Mouse (Mus musculus) kidney, postnatal 0 days (tissue): ENCODE results near the gene Atxn10. TPM values are rescaled to one million over a fixed set of nuclear protein-coding genes. Genes with fewer than 3 reads are reported as not detected.
A peak's percentile ranks its signal among the peaks of the same experiment; 100 is the strongest.

Experiments used
- ATAC-seq: fragments of 200-750 bp; cut with Nextera tagmentation; replicated peaks from 2 replicates; pipeline ENCODE4 v1.8.0; 2017; ENCODE audit warnings: low read depth, moderate number of reproducible peaks, moderate TSS enrichment, moderate library complexity; ENCODE audit not compliant: low FRiP score
- DNase-seq: peaks from one replicate; pipeline ENCODE4 v3.0.0-alpha.2; 2016; ENCODE audit warnings: low spot score
- H3K27ac ChIP-seq: fragments of 300-500 bp; sonication (generic); 2 replicates; pipeline ENCODE4 v1.5.1; 2014; ENCODE audit warnings: mild to moderate bottlenecking
- H3K27me3 ChIP-seq: fragments of 300-500 bp; sonication (generic); 2 replicates; pipeline ENCODE4 v1.6.1; 2014; ENCODE audit warnings: low read length, mixed read lengths; ENCODE audit not compliant: insufficient read depth
- H3K36me3 ChIP-seq: fragments of 300-500 bp; sonication (generic); 2 replicates; pipeline ENCODE4 v1.6.1; 2014; ENCODE audit warnings: low read length, mixed read lengths; ENCODE audit not compliant: insufficient read depth
- H3K4me1 ChIP-seq: fragments of 300-500 bp; sonication (generic); replicated peaks from 2 replicates; pipeline ENCODE4 v1.6.1; 2014; ENCODE audit warnings: antibody characterized with exemption, low read length, mixed read lengths; ENCODE audit not compliant: insufficient read depth
- H3K4me2 ChIP-seq: fragments of 300-500 bp; sonication (generic); 2 replicates; pipeline ENCODE4 v1.6.1; 2014; ENCODE audit warnings: mild to moderate bottlenecking, low read length, moderate library complexity, mixed read lengths
- H3K4me3 ChIP-seq: fragments of 300-500 bp; sonication (generic); replicated peaks from 2 replicates; pipeline ENCODE4 v1.5.1; 2014; ENCODE audit warnings: low read depth, low read length
- H3K9ac ChIP-seq: fragments of 300-500 bp; sonication (generic); 2 replicates; pipeline ENCODE4 v1.6.1; 2014; ENCODE audit warnings: low read depth, low read length
- H3K9me3 ChIP-seq: fragments of 300-500 bp; sonication (generic); replicated peaks from 2 replicates; pipeline ENCODE4 v1.6.1; 2016; ENCODE audit warnings: low read length, inconsistent platforms, mixed read lengths
- CTCF ChIP-seq: IDR thresholded peaks from 2 replicates; pipeline ENCODE4 v1.5.1; 2016; ENCODE audit warnings: antibody characterized with exemption, low read depth, mild to moderate bottlenecking, moderate library complexity
- WGBS: fragments of 180-500 bp; shearing (Covaris S2); extraction: QIAGEN DNeasy Blood & Tissue Kit; methylation state at CpG from one replicate; pipeline ENCODE4 v1.1.7; 2014; 5-methylcytosine and 5-hydroxymethylcytosine counted together
- polyA plus RNA-seq: library from polyadenylated mRNA; unstranded; fragments of >200 nt; fragmentation: Nextera tagmentation; extraction: Ambion mirVana; gene quantifications from 2 replicates; pipeline ENCODE4 v1.2.1, GENCODE M21; 2015

Atxn10 gene
- polyA plus RNA-seq, 1 experiment from 2014 or later: 215 TPM

GRCm38 (mm10) chr15:85405567-85405966, 69.5 kb downstream of the Atxn10 start:
- H3K27ac ChIP-seq: no peak overlapping the region
- H3K27me3 ChIP-seq: no peaks in the 10 kb centered on the region
- no peak for DNase-seq
- ATAC-seq: no peak
- no peaks in the 10 kb centered on the region; the same call in 1 of the 2 replicates for H3K36me3 ChIP-seq
- 95% methylated on average over 3 of the region's 3 CpGs for WGBS
- TF ChIP-seq CTCF: no peak
- H3K9me3 ChIP-seq: no peaks in the 10 kb centered on the region
- no peak overlapping the region for H3K4me3 ChIP-seq
- H3K4me2 ChIP-seq: no peak overlapping the region
- H3K4me1 ChIP-seq: no peaks in the 10 kb centered on the region
- no peak overlapping the region for H3K9ac ChIP-seq

- H3K4me1 ChIP-seq: no peaks in the 10 kb centered on the region
- H3K27ac ChIP-seq: no peak overlapping the region
- DNase-seq (no peak), ATAC-seq (no peak)
- H3K9me3 ChIP-seq: no peaks in the 10 kb centered on the region
- no peaks in the 10 kb centered on the region; the same call in 1 of the 2 replicates for H3K36me3 ChIP-seq
- H3K4me3 ChIP-seq: no peak overlapping the region
- H3K9ac ChIP-seq: no peak overlapping the region
- no peak for TF ChIP-seq CTCF
- WGBS: 48% methylated on average over 1 of the region's 1 CpGs
- H3K4me2 ChIP-seq: no peak overlapping the region
- no peaks in the 10 kb centered on the region for H3K27me3 ChIP-seq
Measured at GRCm38 (mm10) chr15:85406846-85407245, 70.8 kb downstream of the Atxn10 start.

- no peak for ATAC-seq
- no peak for TF ChIP-seq CTCF
Measured at GRCm38 (mm10) chr15:85407342-85407741, 71.3 kb downstream of the Atxn10 start.

GRCm38 (mm10) chr15:85408790-85409189, 72.7 kb downstream of the Atxn10 start:
- no peak for DNase-seq
- TF ChIP-seq CTCF: no peak
- Histone ChIP-seq H3K4me2 (no peak overlapping the region), H3K27ac (no peak overlapping the region), H3K27me3 (no peaks in the 10 kb centered on the region), H3K9ac (no peak overlapping the region), H3K9me3 (no peaks in the 10 kb centered on the region), H3K4me3 (no peak overlapping the region), H3K36me3 (no peaks in the 10 kb centered on the region), H3K4me1 (no peaks in the 10 kb centered on the region)
- 68% methylated on average over 5 of the region's 5 CpGs for WGBS
- no peak for ATAC-seq

More at GRCm38 (mm10) chr15:85407342-85407741, 71.3 kb downstream of the Atxn10 start:
- no peak overlapping the region for H3K9ac ChIP-seq
- no peaks in the 10 kb centered on the region for H3K27me3 ChIP-seq
- DNase-seq: no peak
- no peak overlapping the region for H3K27ac ChIP-seq
- no peak overlapping the region for H3K4me3 ChIP-seq
- 82% methylated on average over 3 of the region's 3 CpGs for WGBS
- no peaks in the 10 kb centered on the region for H3K4me1 ChIP-seq
- no peaks in the 10 kb centered on the region for H3K9me3 ChIP-seq
- no peaks in the 10 kb centered on the region for H3K36me3 ChIP-seq
- no peak overlapping the region for H3K4me2 ChIP-seq

GRCm38 (mm10) chr15:85409245-85409783, 73.3 kb downstream of the Atxn10 start:
- Histone ChIP-seq H3K9ac (no peak overlapping the region), H3K4me2 (no peak overlapping the region), H3K27me3 (no peaks in the 10 kb centered on the region), H3K9me3 (no peaks in the 10 kb centered on the region), H3K27ac (no peak overlapping the region), H3K4me3 (no peak overlapping the region), H3K36me3 (0 out of 2 replicates have a peak, but pooled peaks cover 2% of the 10 kb centered on the region), H3K4me1 (no peaks in the 10 kb centered on the region)
- DNase-seq: peak; percentile 19
- WGBS: 42% methylated on average over 8 of the region's 8 CpGs
- no peak for TF ChIP-seq CTCF
- no peak for ATAC-seq

GRCm38 (mm10) chr15:85409836-85410235, 73.8 kb downstream of the Atxn10 start:
- no peaks in the 10 kb centered on the region for H3K27me3 ChIP-seq
- no peak overlapping the region for H3K9ac ChIP-seq
- no peaks in the 10 kb centered on the region for H3K9me3 ChIP-seq
- H3K4me1 ChIP-seq: no peaks in the 10 kb centered on the region
- no peak overlapping the region for H3K4me2 ChIP-seq
- no peak for DNase-seq
- TF ChIP-seq CTCF: no peak
- H3K27ac ChIP-seq: no peak overlapping the region
- H3K36me3 ChIP-seq: 0 out of 2 replicates have a peak, but pooled peaks cover 5% of the 10 kb centered on the region
- no peak for ATAC-seq
- 59% methylated on average over 6 of the region's 6 CpGs for WGBS
- no peak overlapping the region for H3K4me3 ChIP-seq

- H3K9ac ChIP-seq: no peak overlapping the region
- no peak overlapping the region for H3K4me3 ChIP-seq
- no peak for TF ChIP-seq CTCF
- H3K27me3 ChIP-seq: no peaks in the 10 kb centered on the region
- H3K4me2 ChIP-seq: no peak overlapping the region
- DNase-seq (no peak), ATAC-seq (no peak)
- WGBS: 86% methylated on average over 2 of the region's 2 CpGs
- H3K4me1 ChIP-seq: no peaks in the 10 kb centered on the region
- H3K36me3 ChIP-seq: 0 out of 2 replicates have a peak, but pooled peaks cover 5% of the 10 kb centered on the region
- no peak overlapping the region for H3K27ac ChIP-seq
- H3K9me3 ChIP-seq: no peaks in the 10 kb centered on the region
Measured at GRCm38 (mm10) chr15:85414620-85415019, 78.6 kb downstream of the Atxn10 start.
